Mouse (Mus musculus) lung, adult 2 months (tissue): ENCODE measurements around the gene Pde4b.

Experiments
- CTCF ChIP-seq: fragments of 200-500 bp; IDR thresholded peaks from 2 replicates; pipeline ENCODE4 v1.5.1; 2011; ENCODE audit warnings: mild to moderate bottlenecking, low read length, control low read depth; ENCODE audit not compliant: insufficient read depth
- POLR2A ChIP-seq: fragments of 200-500 bp; IDR thresholded peaks from 2 replicates; pipeline ENCODE4 v1.6.1; 2011; ENCODE audit warnings: low read depth, mild to moderate bottlenecking, control low read depth, low read length, borderline replicate concordance; ENCODE audit errors: extremely low read depth

DNA sequence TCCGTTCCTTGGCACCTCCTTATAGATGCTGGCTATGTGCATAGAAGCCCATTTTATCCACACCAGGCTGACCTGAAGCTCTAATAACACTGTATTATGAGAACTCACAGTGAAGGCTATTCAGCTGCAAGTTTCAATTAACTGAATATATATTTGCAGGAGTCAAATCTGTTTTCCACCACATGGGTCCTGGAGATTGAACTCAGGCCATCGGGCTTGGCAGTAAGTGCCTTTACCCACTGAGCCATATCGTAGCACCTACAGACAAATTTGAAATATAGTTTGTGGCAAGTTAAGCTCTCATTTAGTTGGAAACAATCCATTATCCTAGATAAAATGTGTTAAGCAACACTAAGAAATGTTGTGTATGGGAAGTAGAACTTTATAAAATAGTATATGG is 53.9 kb downstream of the Pde4b start:
- TF ChIP-seq CTCF (no peak), POLR2A (no peak)
